Mouse (Mus musculus) embryonic stem cell, embryonic (primary cell): ENCODE measurements around the gene Map4.

Experiments used
- CTCF ChIA-PET, 4 experiments: fragments of 300-600 bp in 2 of 4; fragments of 350-600 bp in 2 of 4; sonication (Branson Sonifier 250); formaldehyde crosslinking; loops; one replicate each; lab custom pipeline; 2022; ENCODE audit warnings: inconsistent platforms in 2 of 4; lab: Charles Lee
- POLR2A ChIA-PET, 4 experiments: fragments of 300-600 bp in 2 of 4; fragments of 350-600 bp in 2 of 4; sonication (Branson Sonifier 250); formaldehyde crosslinking; loops; one replicate each; lab custom pipeline; 2022; ENCODE audit warnings: antibody characterized with exemption in 4 of 4, inconsistent platforms in 1 of 4; lab: Charles Lee

Map4 gene

GRCm38 (mm10) chr9:110020405-110020804, 89.1 kb downstream of the Map4 start:
- CTCF ChIA-PET: interaction anchor here in 1 of 4 experiments (0.9 kb wide), 1 partner anchor 81 kb away, joined by 4 read pairs; no protein-coding TSS in a partner anchor
- POLR2A ChIA-PET: interaction anchor here in 3 of 4 experiments (0.7 to 1.8 kb wide), 17 partner anchors 8 to 388 kb away, joined by 3 to 7 read pairs (median 4); partner anchors contain the start of genes Map4 (in 1 of the 3) and Ptpn23 (in 1 of the 3)

- ChIA-PET POLR2A (interaction anchor here in 2 of 4 experiments (1.1 to 1.8 kb wide), 7 partner anchors 10 to 387 kb away, joined by 3 to 6 read pairs (median 3); partner anchors contain the start of gene Ptpn23 (in 1 of the 2)), CTCF (no interaction called here)
Measured at GRCm38 (mm10) chr9:110021463-110021862, 90.2 kb downstream of the Map4 start.

- ChIA-PET CTCF (no interaction called here), POLR2A (interaction anchor here in 1 of 4 experiments (0.6 to 1.5 kb wide), 3 partner anchors 12 to 120 kb away, joined by 3 read pairs; no protein-coding TSS in a partner anchor)
Measured at GRCm38 (mm10) chr9:110022151-110022550, 90.9 kb downstream of the Map4 start.

DNA sequence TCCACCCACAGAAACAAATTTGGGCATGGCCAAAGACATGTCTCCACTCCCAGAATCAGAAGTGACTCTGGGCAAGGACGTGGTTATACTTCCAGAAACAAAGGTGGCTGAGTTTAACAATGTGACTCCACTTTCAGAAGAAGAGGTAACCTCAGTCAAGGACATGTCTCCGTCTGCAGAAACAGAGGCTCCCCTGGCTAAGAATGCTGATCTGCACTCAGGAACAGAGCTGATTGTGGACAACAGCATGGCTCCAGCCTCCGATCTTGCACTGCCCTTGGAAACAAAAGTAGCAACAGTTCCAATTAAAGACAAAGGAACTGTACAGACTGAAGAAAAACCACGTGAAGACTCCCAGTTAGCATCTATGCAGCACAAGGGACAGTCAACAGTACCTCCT, 103.8 kb downstream of the Map4 start:
- CTCF ChIA-PET: interaction anchor here in 1 of 4 experiments (1.0 to 1.2 kb wide), 2 partner anchors 37 to 66 kb away, joined by 3 to 6 read pairs; no protein-coding TSS in a partner anchor
- POLR2A ChIA-PET: interaction anchor here (0.5 to 2.2 kb wide), 9 partner anchors 12 to 104 kb away, joined by 3 to 6 read pairs (median 3); partner anchors contain the start of gene Map4 (in 1 of the 4)

DNA sequence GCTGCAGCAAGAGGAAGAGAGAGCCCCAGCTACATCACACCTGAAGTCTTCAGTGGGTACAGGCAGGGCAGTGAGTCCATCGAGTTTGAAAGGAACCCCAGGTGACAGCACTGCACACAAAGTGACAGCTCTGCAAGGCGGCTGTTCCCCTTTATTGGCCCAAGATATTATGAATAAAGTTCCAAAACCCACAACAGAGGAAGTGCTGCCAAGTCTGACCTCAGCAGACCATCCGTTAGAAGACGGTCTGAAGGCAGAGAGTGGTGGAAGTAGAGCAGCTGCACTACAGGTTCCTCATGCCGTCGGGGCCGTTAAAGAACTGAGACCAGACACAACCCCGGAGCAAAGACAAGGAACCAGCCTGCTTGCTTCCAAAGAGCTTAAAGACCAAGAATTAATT, 106.6 kb downstream of the Map4 start:
- ChIA-PET CTCF (interaction anchor here in 1 of 4 experiments (0.6 kb wide), 1 partner anchor 942 kb away, joined by 3 read pairs; no protein-coding TSS in a partner anchor), POLR2A (interaction anchor here in 3 of 4 experiments (0.6 to 1.4 kb wide), 7 partner anchors 8 to 52 kb away, joined by 3 to 4 read pairs (median 3); no protein-coding TSS in a partner anchor)

DNA sequence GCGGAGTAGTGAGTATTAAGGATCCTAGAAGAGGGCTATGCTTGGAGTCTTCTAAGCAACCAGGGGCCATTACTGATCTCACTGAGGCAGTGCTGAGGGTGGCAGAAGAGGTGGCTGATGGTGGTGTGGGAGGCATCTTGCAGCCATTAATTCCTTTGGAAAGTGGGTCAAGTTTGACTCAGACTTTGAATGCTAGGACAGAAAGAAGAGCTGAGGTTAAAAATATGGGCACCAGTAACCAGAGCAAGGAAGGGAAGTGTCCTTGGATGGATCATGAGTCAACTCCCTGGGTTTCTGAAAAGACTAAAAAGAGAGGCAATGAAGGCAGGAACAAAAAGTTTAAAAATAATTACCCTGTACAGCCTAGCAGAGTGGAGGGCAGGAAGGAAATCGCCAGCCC, 107.2 kb downstream of the Map4 start:
- ChIA-PET CTCF (no interaction called here), POLR2A (interaction anchor here in 3 of 4 experiments (0.9 to 1.4 kb wide), 8 partner anchors 9 to 39 kb away, joined by 3 to 4 read pairs (median 3); no protein-coding TSS in a partner anchor)

GRCm38 (mm10) chr9:110044373-110044772, 113.1 kb downstream of the Map4 start:
- ChIA-PET POLR2A (interaction anchor here in 1 of 4 experiments (0.7 to 1.9 kb wide), 3 partner anchors 10 to 28 kb away, joined by 3 to 5 read pairs (median 3); no protein-coding TSS in a partner anchor), CTCF (no interaction called here)

- POLR2A ChIA-PET: interaction anchor here in 2 of 4 experiments (0.5 to 1.9 kb wide), 4 partner anchors 8 to 195 kb away, joined by 3 to 5 read pairs (median 4); no protein-coding TSS in a partner anchor
- CTCF ChIA-PET: no interaction called here
Measured at GRCm38 (mm10) chr9:110045763-110046377, 114.6 kb downstream of the Map4 start.

DNA sequence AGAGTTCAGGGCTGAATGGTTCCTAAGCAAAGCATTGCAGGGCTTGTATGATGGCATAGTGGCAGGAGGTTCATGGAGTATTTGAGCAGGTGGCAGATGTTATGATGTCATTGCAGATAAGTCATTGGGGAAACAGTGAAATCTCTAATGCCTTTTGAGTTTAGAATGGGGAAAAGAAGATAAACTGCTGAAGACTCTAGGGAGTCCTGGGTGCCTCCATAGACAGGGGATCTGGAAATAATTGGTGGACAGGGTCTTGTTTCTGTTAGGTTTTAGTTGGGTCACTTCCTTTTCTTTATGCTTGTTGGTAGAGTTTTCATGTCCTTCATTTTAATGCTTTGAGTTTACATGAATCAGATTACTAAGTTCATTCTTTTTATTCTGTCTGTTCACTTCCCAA, 116.0 kb downstream of the Map4 start:
- CTCF ChIA-PET: no interaction called here
- POLR2A ChIA-PET: no interaction called here

DNA sequence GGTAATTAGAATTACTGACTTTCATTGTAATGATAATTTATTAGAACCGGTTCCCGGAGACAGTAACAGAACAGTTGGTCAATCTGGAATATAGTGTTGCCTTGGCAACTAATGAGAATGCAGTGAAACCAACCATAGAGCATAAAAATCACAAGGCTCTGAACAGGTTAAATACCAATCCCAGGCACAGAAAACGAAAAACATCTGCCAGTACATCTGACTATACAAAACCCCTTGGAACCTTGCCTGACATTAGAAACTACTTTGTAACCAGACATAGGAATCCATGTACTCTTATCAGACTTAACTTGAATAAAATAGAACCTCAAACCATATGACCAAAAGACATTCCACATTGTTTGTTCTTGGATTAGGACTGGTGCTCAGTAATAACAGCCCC, 116.6 kb downstream of the Map4 start:
- ChIA-PET CTCF (no interaction called here), POLR2A (interaction anchor here in 1 of 4 experiments (0.7 to 1.9 kb wide), 3 partner anchors 10 to 60 kb away, joined by 3 to 4 read pairs (median 4); no protein-coding TSS in a partner anchor)

DNA sequence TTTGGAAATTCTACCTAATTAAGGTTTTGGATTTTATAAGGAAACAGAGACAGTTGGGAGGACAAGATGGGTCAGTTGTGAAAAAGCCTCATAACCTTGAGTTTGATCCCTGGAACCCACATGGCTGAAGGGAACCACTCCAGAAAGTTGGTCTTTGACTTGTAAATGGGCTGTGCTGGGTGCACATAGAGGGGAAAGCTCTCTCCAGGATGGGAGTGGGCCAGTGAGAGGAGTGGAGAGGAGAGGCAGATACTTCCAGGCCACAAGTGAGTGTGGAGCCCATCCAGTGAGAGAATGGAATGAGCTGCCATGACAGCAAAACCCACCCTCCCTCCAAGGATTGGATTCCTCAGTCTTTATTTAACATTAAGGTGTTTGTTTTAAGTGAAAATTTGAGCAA, 119.9 kb downstream of the Map4 start:
- ChIA-PET POLR2A (interaction anchor here in 3 of 4 experiments (0.5 to 4.2 kb wide), 35 partner anchors 9 to 180 kb away, joined by 3 to 24 read pairs (median 4); partner anchors contain the start of gene Cdc25a (in 1 of the 3)), CTCF (interaction anchor here (0.5 to 2.2 kb wide), 11 partner anchors 19 to 1615 kb away, joined by 3 to 11 read pairs (median 4); no protein-coding TSS in a partner anchor)

- POLR2A ChIA-PET: interaction anchor here in 3 of 4 experiments (0.5 to 4.2 kb wide), 42 partner anchors 8 to 219 kb away, joined by 3 to 24 read pairs (median 4); partner anchors contain the start of genes Cdc25a (in 1 of the 3) and Nme6 (in 1 of the 3)
- CTCF ChIA-PET: interaction anchor here in 3 of 4 experiments (0.6 to 2.2 kb wide), 7 partner anchors 20 to 66 kb away, joined by 3 to 11 read pairs (median 4); no protein-coding TSS in a partner anchor
Measured at GRCm38 (mm10) chr9:110051869-110052661, 120.8 kb downstream of the Map4 start.

DNA sequence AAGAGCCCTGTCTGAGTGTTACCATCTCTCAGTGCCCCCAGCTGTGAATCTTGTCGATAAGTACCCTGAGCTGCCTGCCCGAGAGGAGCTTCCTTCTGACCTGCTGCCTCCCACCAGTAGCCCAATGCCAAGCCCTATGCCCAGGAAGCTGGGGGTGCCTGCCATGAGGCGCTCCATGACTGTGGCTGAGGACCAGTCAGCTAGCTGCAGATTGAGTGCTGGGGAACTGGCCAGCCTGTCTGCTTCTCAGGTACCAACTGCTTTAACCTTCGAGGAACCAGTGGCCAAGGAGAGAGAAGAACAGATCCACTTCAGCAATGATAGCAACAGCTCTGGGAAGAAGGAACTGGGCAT, 121.7 kb downstream of the Map4 start:
- ChIA-PET CTCF (interaction anchor here in 1 of 4 experiments (2.2 kb wide), 1 partner anchor 19 kb away, joined by 6 read pairs; no protein-coding TSS in a partner anchor), POLR2A (interaction anchor here in 2 of 4 experiments (0.7 to 4.1 kb wide), 17 partner anchors 7 to 220 kb away, joined by 3 to 23 read pairs (median 6); partner anchors contain the start of genes Dhx30 (in 1 of the 2), Nme6 (in 1 of the 2) and Smarcc1 (in 1 of the 2))

DNA sequence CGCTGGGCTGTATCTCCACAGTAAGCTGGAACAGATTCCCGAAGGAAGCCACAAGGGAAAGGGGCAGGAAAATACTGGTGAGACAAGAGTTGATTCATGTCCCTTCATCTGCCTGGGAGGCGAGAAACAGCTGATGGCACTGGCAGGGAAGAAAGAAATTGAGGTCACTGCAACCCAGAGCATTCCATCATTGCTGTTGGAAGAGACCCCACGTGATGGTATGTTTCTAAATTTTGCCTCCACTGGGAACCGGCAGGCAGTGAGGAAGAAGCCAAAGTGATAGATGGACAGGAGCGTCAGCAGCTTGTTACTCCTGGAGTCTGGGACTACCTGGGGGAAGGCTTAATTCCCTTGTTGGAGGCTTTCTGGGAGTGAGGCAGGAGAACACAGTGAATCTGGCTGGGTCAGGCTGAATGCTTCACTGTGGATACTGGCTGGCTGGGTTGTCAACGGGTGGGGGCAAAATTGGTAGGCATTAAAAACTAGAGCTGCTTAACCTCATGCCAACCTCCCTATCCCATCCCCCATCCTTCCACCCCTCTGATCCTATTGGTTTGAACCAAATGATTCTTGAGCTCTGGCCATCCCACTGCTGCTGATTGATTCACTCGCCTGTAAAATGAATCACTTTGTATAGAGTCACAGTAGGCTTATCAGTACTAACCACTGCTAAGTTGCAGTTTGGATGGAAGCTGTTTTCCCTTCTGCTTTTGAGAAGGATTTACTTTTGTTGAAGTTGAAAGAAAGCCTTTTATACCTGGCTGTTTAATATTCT, 122.2 kb downstream of the Map4 start:
- ChIA-PET CTCF (interaction anchor here in 1 of 4 experiments (2.2 kb wide), 1 partner anchor 19 kb away, joined by 6 read pairs; no protein-coding TSS in a partner anchor), POLR2A (interaction anchor here in 2 of 4 experiments (0.7 to 4.1 kb wide), 19 partner anchors 8 to 221 kb away, joined by 3 to 23 read pairs (median 5); partner anchors contain the start of genes Dhx30 (in 1 of the 2), Nme6 (in 1 of the 2) and Smarcc1 (in 1 of the 2))

DNA sequence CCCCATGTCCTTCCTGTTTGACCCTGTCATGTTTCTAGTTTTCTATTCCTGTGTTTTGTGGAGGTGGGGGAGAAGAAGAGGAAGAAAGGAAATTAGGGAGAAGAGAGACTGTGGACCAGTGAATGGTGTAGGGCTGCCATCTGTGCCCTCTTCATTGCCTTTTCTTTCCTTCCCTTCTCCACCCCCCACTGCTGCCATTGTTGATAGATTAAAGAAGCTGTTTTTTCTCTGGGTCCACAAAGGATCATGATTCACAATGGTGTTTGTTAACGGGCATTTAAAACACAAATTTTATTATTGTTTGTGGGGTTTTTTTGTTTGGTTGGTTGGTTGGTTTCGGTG, 122.8 kb downstream of the Map4 start:
- ChIA-PET POLR2A (interaction anchor here in 2 of 4 experiments (0.8 to 4.1 kb wide), 10 partner anchors 8 to 62 kb away, joined by 3 to 23 read pairs (median 4); no protein-coding TSS in a partner anchor), CTCF (no interaction called here)

DNA sequence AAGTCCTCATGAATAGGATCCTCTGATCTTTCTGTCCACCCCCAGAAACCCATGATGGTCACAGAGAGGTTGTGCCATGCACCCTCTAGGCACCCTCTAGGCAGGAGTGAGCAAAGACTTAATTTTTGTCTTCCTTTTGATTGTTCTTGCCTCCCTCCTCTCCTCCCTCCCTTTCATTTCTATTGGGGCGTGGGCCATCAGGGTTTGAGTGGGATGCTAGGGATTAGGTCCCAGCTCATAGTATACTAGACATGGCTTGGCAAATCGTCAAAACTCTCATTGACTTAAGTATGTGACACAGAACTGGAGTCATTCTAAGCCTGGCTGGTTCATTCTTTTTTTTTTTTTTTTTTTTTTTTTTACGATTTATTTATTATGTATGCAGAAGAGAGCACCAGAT, 123.5 kb downstream of the Map4 start:
- POLR2A ChIA-PET: interaction anchor here in 2 of 4 experiments (0.6 to 1.6 kb wide), 5 partner anchors 9 to 67 kb away, joined by 3 to 7 read pairs (median 5); no protein-coding TSS in a partner anchor
- CTCF ChIA-PET: no interaction called here

GRCm38 (mm10) chr9:110057200-110057599, 125.9 kb downstream of the Map4 start:
- ChIA-PET CTCF (interaction anchor here in 1 of 4 experiments (0.6 kb wide), 1 partner anchor 37 kb away, joined by 4 read pairs; no protein-coding TSS in a partner anchor), POLR2A (interaction anchor here in 1 of 4 experiments (1.1 kb wide), 2 partner anchors 17 to 18 kb away, joined by 3 to 4 read pairs; no protein-coding TSS in a partner anchor)
